Mouse (Mus musculus) brain, embryonic 14.5 days (tissue): ENCODE data around the gene Cmtr1.

Experiments used
- CTCF ChIP-seq: fragments of 200-500 bp; IDR thresholded peaks from 2 replicates; pipeline ENCODE4 v1.5.1; 2012; ENCODE audit warnings: inconsistent platforms, mild to moderate bottlenecking, moderate library complexity, borderline replicate concordance; ENCODE audit not compliant: insufficient read depth, insufficient read length; ENCODE audit errors: extremely low read depth
- POLR2A ChIP-seq: fragments of 200-500 bp; IDR thresholded peaks from 2 replicates; pipeline ENCODE4 v1.6.1; 2012; ENCODE audit warnings: mild to moderate bottlenecking, inconsistent platforms, borderline replicate concordance; ENCODE audit not compliant: poor library complexity, insufficient read depth, insufficient read length, severe bottlenecking; ENCODE audit errors: extremely low read depth

- TF ChIP-seq CTCF (no peak), POLR2A (no peak)
These were observed 9.5 kb downstream of the Cmtr1 start for GRCm38 (mm10) chr17:29669936-29670335.
